Mouse (Mus musculus): ENCODE measurements around the gene Foxc1. TPM values are rescaled to one million over a fixed set of nuclear protein-coding genes. Genes with fewer than 3 reads are reported as not detected.

Gene Foxc1
- total and polyA plus RNA-seq, 3 experiments: 0.01 TPM; not detected in 2

GRCm38 (mm10) chr13:31765564-31765963, 40.9 kb upstream of the Foxc1 start:
- Histone ChIP-seq H3K4me3 (ENCODE audit: control insufficient read depth in 1 of 2, insufficient read depth in 1 of 2, low read depth in 2 of 2, low read length in 2 of 2) (no peak overlapping the region), H3K4me1 (ENCODE audit: control insufficient read depth in 1 of 2, insufficient read depth in 2 of 2, low read length in 2 of 2) (no peaks in the 10 kb centered on the region), H3K9me3 (replicated peaks; ENCODE audit: insufficient read depth, low read length) (no peaks in the 10 kb centered on the region), H3K9ac (ENCODE audit: control insufficient read depth, low read depth, low read length, poor library complexity, severe bottlenecking) (no peak overlapping the region), H3K27me3 (ENCODE audit: control insufficient read depth in 1 of 2, insufficient read depth in 2 of 2, low read length in 2 of 2) (peaks cover 3 to 7% of the 10 kb centered on the region in 2 experiments; a peak in 2 of 4 replicates), H3K79me2 (ENCODE audit: control insufficient read depth, insufficient read depth, low read length, poor library complexity) (no peaks in the 10 kb centered on the region), H3K27ac (ENCODE audit: control insufficient read depth, low read depth, low read length) (no peak overlapping the region), H3K36me3 (ENCODE audit: control insufficient read depth in 1 of 2, insufficient read depth in 2 of 2, low read length in 2 of 2) (no peaks in the 10 kb centered on the region)
- no peak for TF ChIP-seq CHD2 (IDR thresholded peaks at IDR 0.05; ENCODE audit: low read length)
- no peak for TF ChIP-seq NRF1 (IDR thresholded peaks at IDR 0.05; ENCODE audit: insufficient read depth, low read depth, low read length, poor library complexity, severe bottlenecking)
- no peak for TF ChIP-seq GATA1 (IDR thresholded peaks at IDR 0.05; ENCODE audit: low read depth, low read length)
- TF ChIP-seq MAX (IDR thresholded peaks at IDR 0.05; ENCODE audit: low read length): no peak
- no peak for TF ChIP-seq TBP (IDR thresholded peaks at IDR 0.05; ENCODE audit: low read depth, low read length)
- TF ChIP-seq MXI1 (IDR thresholded peaks at IDR 0.05; ENCODE audit: low read depth, low read length): no peak
- no peak for TF ChIP-seq MYB (IDR thresholded peaks at IDR 0.05; ENCODE audit: low read depth, low read length)
- TF ChIP-seq RCOR1 (IDR thresholded peaks at IDR 0.05; ENCODE audit: low read depth, low read length): no peak
- no peak for TF ChIP-seq USF1 (IDR thresholded peaks at IDR 0.05; ENCODE audit: low read depth, low read length)
- no peak for TF ChIP-seq HCFC1 (IDR thresholded peaks at IDR 0.05; ENCODE audit: low read depth, low read length)
- no peak for TF ChIP-seq GABPA (IDR thresholded peaks at IDR 0.05; ENCODE audit: low read depth, low read length)
- TF ChIP-seq TCF12 (IDR thresholded peaks at IDR 0.05; ENCODE audit: low read depth, low read length): no peak
- no peak for TF ChIP-seq MAZ (IDR thresholded peaks at IDR 0.05; ENCODE audit: low read depth, low read length)
- no peak for TF ChIP-seq ZKSCAN1 (IDR thresholded peaks at IDR 0.05; ENCODE audit: low read depth, low read length)
- no peak for TF ChIP-seq TAL1 (IDR thresholded peaks at IDR 0.05; ENCODE audit: low read length)
- DNase-seq (ENCODE audit: low read depth, low spot score): no peak

GRCm38 (mm10) chr13:31772882-31773281, 33.6 kb upstream of the Foxc1 start:
- H3K79me2 ChIP-seq (ENCODE audit: control insufficient read depth, insufficient read depth, low read length, poor library complexity): no peaks in the 10 kb centered on the region
- no peak overlapping the region for H3K27ac ChIP-seq (ENCODE audit: control insufficient read depth, low read depth, low read length)
- no peak for TF ChIP-seq ELF1 (IDR thresholded peaks at IDR 0.05; ENCODE audit: low read depth, low read length)
- TF ChIP-seq JUND (IDR thresholded peaks at IDR 0.05; ENCODE audit: low read depth, low read length): no peak
- TF ChIP-seq CHD2 (IDR thresholded peaks at IDR 0.05; ENCODE audit: low read length): no peak
- TF ChIP-seq ZNF384 (IDR thresholded peaks at IDR 0.05; ENCODE audit: low read depth, low read length): no peak
- TF ChIP-seq EP300 (IDR thresholded peaks at IDR 0.05; ENCODE audit: low read depth in 1 of 2, low read length in 2 of 2): no peak
- TF ChIP-seq KAT2A (conservative IDR thresholded peaks at IDR 0.05; ENCODE audit: low read depth, low read length): no peak
- no peak for TF ChIP-seq TAL1 (IDR thresholded peaks at IDR 0.05; ENCODE audit: low read length)
- no peak for TF ChIP-seq CHD1 (IDR thresholded peaks at IDR 0.05; ENCODE audit: low read depth, low read length)
- TF ChIP-seq ZMIZ1 (IDR thresholded peaks at IDR 0.05; ENCODE audit: low read depth, low read length): no peak
- no peak for TF ChIP-seq MYC (IDR thresholded peaks at IDR 0.05; ENCODE audit: low read depth, low read length)
- no peak for TF ChIP-seq POLR2AphosphoS5 (IDR thresholded peaks at IDR 0.05; ENCODE audit: borderline replicate concordance, low read depth, low read length)
- TF ChIP-seq USF1 (IDR thresholded peaks at IDR 0.05; ENCODE audit: low read depth, low read length): no peak
- TF ChIP-seq BHLHE40 (IDR thresholded peaks at IDR 0.05; ENCODE audit: borderline replicate concordance, low read depth, low read length): no peak
- TF ChIP-seq TCF12 (IDR thresholded peaks at IDR 0.05; ENCODE audit: low read depth, low read length): no peak
- TF ChIP-seq TBP (IDR thresholded peaks at IDR 0.05; ENCODE audit: low read depth, low read length): no peak

More at GRCm38 (mm10) chr13:31772882-31773281, 33.6 kb upstream of the Foxc1 start:
- Histone ChIP-seq H3K9ac (ENCODE audit: control insufficient read depth, low read depth, low read length, poor library complexity, severe bottlenecking) (no peak overlapping the region), H3K4me3 (ENCODE audit: control insufficient read depth in 1 of 2, insufficient read depth in 1 of 2, low read depth in 2 of 2, low read length in 2 of 2) (no peak overlapping the region), H3K4me1 (ENCODE audit: control insufficient read depth in 1 of 2, insufficient read depth in 2 of 2, low read length in 2 of 2) (no peaks in the 10 kb centered on the region), H3K36me3 (ENCODE audit: control insufficient read depth in 1 of 2, insufficient read depth in 2 of 2, low read length in 2 of 2) (no peaks in the 10 kb centered on the region), H3K27me3 (ENCODE audit: control insufficient read depth in 1 of 2, insufficient read depth in 2 of 2, low read length in 2 of 2) (peaks cover 3 to 4% of the 10 kb centered on the region in 2 experiments; a peak in 3 of 4 replicates), H3K9me3 (replicated peaks; ENCODE audit: insufficient read depth, low read length) (no peaks in the 10 kb centered on the region)
- no peak for DNase-seq (ENCODE audit: low read depth, low spot score)
